Mouse (Mus musculus) hindbrain, postnatal 0 days (tissue): ENCODE measurements at regions not wholly inside any gene's neighbourhood (a gene's known extent, or its start where the extent isn't known, plus 50 kb on each side); places are given as distances from the start of the nearest gene placed in this dataset.

Experiments used
- ATAC-seq: fragments of 200-750 bp; cut with Nextera tagmentation; 2 replicates; pipeline ENCODE4 v1.8.0; 2017; ENCODE audit warnings: mild to moderate bottlenecking, moderate TSS enrichment, moderate library complexity
- DNase-seq: peaks from one replicate; pipeline ENCODE4 v3.0.0-alpha.2; 2015; ENCODE audit warnings: low spot score
- H3K27ac ChIP-seq: fragments of 300-500 bp; sonication (generic); 2 replicates; pipeline ENCODE4 v1.5.1; 2014; ENCODE audit warnings: mild to moderate bottlenecking
- H3K27me3 ChIP-seq: fragments of 300-500 bp; sonication (generic); 2 replicates; pipeline ENCODE4 v1.6.1; 2014; ENCODE audit warnings: low read length, mixed read lengths; ENCODE audit not compliant: insufficient read depth
- H3K36me3 ChIP-seq: fragments of 300-500 bp; sonication (generic); 2 replicates; pipeline ENCODE4 v1.6.1; 2014; ENCODE audit warnings: low read length, mixed read lengths; ENCODE audit not compliant: insufficient read depth
- H3K4me1 ChIP-seq: fragments of 300-500 bp; sonication (generic); 2 replicates; pipeline ENCODE4 v1.6.1; 2014; ENCODE audit warnings: antibody characterized with exemption, low read length, mixed read lengths; ENCODE audit not compliant: insufficient read depth
- H3K4me2 ChIP-seq: fragments of 300-500 bp; sonication (generic); 2 replicates; pipeline ENCODE4 v1.6.1; 2014; ENCODE audit warnings: low read depth, mild to moderate bottlenecking, low read length, moderate library complexity, mixed read lengths
- H3K4me3 ChIP-seq: fragments of 300-500 bp; sonication (generic); 2 replicates; pipeline ENCODE4 v1.5.1; 2014; ENCODE audit warnings: low read length
- H3K9ac ChIP-seq: fragments of 300-500 bp; sonication (generic); replicated peaks from 2 replicates; pipeline ENCODE4 v1.6.1; 2014; ENCODE audit warnings: mild to moderate bottlenecking, low read length, moderate library complexity, mixed read lengths
- H3K9me3 ChIP-seq: fragments of 300-500 bp; sonication (generic); 2 replicates; pipeline ENCODE4 v1.6.1; 2016; ENCODE audit warnings: low read length, mixed read lengths
- CTCF ChIP-seq: IDR thresholded peaks from 2 replicates; pipeline ENCODE4 v1.5.1; 2016; ENCODE audit warnings: antibody characterized with exemption, control low read depth, low read depth
- WGBS: fragments of 180-500 bp; shearing (Covaris S2); extraction: QIAGEN DNeasy Blood & Tissue Kit; methylation state at CpG from one replicate; pipeline ENCODE4 v1.1.7; 2014; 5-methylcytosine and 5-hydroxymethylcytosine counted together

DNA sequence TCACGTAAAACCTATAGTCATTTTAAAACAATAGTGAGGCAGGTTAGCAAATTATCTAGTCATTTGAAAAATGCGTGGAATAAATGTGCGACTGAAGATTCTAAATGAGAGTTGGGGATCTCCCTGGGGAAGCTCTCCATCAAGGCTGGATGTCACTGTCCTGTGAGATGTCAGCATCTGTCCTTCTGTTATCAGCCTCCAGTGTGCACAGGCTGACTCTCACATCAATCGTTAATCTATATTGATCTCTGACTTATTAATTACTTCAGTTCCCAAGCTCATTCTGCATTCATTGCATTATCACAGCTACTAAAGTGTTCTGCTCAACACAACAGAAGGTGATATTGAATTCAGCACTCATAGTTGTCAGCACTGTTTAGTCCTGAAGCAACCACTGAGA lies 574.1 kb upstream of the Stxbp6 start:
- H3K9me3 ChIP-seq: no peaks in the 10 kb centered on the region
- no peak for DNase-seq
- no peak for ATAC-seq
- 74% methylated on average over 4 of the region's 4 CpGs for WGBS
- H3K27me3 ChIP-seq: no peaks in the 10 kb centered on the region
- H3K4me2 ChIP-seq: no peak overlapping the region
- no peaks in the 10 kb centered on the region for H3K36me3 ChIP-seq
- TF ChIP-seq CTCF: no peak
- no peak overlapping the region for H3K9ac ChIP-seq
- no peaks in the 10 kb centered on the region for H3K4me1 ChIP-seq
- no peak overlapping the region for H3K4me3 ChIP-seq
- no peak overlapping the region for H3K27ac ChIP-seq

DNA sequence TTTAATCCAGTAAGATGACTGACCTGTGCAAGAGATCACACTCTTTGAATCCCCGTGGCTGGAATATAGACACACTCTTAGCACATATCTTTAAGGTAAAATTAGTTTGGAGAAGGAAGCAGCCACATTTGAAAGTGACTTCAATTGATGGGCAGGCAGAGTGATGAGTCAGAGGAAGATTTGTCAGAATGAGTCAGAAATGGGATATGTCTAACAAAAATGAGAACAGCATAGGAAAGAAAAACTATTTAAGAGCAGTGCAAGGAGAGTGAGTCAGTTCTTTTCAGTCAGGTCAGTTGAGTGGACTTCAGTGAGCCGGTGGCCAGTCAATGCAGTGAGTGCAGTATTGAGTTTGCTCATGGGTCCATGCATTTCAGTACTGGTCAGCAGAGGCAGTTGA lies 569.7 kb upstream of the Stxbp6 start:
- H3K36me3 ChIP-seq: no peaks in the 10 kb centered on the region
- 89% methylated on average over 2 of the region's 2 CpGs for WGBS
- no peak for TF ChIP-seq CTCF

DNA sequence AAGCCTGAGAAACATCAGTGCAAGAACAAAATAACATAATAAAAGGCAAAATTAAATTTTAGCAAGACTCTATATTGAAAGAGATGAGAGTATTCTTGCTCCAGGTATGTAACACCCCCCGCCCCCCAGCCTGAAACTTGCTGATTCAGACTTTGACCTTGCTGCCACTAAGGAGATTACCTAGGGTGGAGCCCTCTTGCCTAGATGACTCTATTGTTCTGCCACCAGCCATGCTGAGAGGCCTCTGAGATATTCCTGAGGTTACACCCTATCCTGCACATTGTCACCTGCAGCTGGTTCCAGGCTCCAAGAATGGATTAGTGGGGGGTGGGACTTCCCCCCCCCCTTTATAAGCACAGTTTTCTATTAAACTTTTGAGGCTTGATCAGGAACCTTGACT lies 548.3 kb upstream of the Stxbp6 start:
- Histone ChIP-seq H3K27ac (no peak overlapping the region), H3K36me3 (no peaks in the 10 kb centered on the region), H3K27me3 (no peaks in the 10 kb centered on the region), H3K9ac (no peak overlapping the region), H3K4me1 (no peaks in the 10 kb centered on the region), H3K4me3 (no peak overlapping the region), H3K4me2 (no peak overlapping the region), H3K9me3 (no peaks in the 10 kb centered on the region)
- no peak for ATAC-seq
- 86% methylated on average over 1 of the region's 1 CpGs for WGBS
- DNase-seq: no peak
- no peak for TF ChIP-seq CTCF

More for the DNA sequence above, 569.7 kb upstream of the Stxbp6 start:
- no peak overlapping the region for H3K9ac ChIP-seq
- H3K4me2 ChIP-seq: no peak overlapping the region
- H3K27me3 ChIP-seq: no peaks in the 10 kb centered on the region
- DNase-seq (no peak), ATAC-seq (no peak)
- H3K4me3 ChIP-seq: no peak overlapping the region
- no peaks in the 10 kb centered on the region for H3K9me3 ChIP-seq
- H3K4me1 ChIP-seq: no peaks in the 10 kb centered on the region
- no peak overlapping the region for H3K27ac ChIP-seq

DNA sequence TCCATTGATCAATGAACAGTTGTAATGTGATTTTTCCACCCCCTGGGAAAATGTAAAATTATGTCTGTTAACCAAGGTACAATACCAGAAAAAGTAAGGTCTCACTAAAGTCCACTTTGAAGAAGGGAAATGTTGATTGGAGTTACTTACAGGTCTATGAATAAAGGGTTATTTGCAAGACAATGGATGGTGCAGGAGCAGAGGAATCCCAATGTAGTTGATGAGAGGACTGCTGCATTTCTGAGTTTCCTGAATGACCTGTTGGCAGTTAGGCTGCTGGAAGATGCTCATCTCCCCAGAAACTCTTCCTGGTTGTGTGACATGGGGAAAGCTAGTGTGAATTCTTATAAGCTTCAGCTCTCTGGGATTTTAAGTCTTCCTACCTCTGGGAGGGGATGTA lies 545.5 kb upstream of the Stxbp6 start:
- H3K27me3 ChIP-seq: no peaks in the 10 kb centered on the region
- no peaks in the 10 kb centered on the region for H3K9me3 ChIP-seq
- DNase-seq (no peak), ATAC-seq (no peak)
- no peak overlapping the region for H3K9ac ChIP-seq
- H3K4me3 ChIP-seq: no peak overlapping the region
- no peak overlapping the region for H3K27ac ChIP-seq
- TF ChIP-seq CTCF: no peak
- no peaks in the 10 kb centered on the region for H3K36me3 ChIP-seq
- H3K4me1 ChIP-seq: no peaks in the 10 kb centered on the region
- no peak overlapping the region for H3K4me2 ChIP-seq

DNA sequence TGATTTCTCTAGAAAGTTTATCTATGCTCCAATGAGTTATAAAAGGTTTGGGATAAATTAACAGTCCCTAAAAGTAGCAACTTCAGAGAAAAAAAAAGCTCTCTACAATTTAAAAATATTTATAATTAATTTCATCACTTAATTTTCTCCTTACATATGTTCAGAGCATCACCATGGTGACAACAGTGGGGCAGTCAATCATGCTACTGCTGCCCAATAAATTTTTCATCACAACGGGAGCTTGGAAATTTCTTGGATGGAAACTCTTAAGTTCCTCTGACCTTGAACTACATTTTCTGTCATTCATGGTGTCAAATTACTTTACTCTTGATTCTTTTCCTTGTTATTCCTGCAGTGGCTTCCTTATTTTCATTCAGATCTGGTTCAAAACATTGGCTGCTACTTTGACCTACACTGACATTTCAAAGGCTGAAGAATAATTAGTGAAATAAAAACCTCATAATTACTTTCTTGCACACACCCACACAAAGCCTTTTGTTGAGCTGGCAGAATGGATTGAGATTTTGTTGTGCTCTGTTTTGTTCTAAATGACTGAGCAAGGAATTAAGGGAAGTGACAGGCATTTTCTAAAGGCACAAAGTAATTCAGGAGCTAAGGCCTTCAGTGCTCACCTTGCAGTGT lies 540.1 kb upstream of the Stxbp6 start:
- 13% methylated on average over 1 of the region's 1 CpGs for WGBS

DNA sequence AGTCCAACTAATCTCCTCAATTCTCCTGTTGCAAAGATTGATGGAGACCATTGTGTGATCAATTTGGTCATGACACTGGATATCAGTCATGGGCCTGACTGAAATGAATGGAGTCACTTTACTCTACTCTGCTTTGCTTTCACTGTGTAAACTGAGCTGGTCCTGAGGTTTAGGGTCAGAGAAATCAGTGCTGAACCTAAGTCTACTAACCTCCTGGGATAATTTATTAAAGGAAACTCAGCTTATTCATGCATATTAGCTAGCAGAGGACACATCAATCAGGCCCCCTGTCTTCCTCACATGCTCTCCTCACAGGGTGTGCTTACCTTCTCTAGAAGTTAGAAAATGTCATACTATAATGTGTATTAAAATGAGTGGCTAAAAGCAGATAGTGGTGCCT lies 539.6 kb upstream of the Stxbp6 start:
- no peak for ATAC-seq
- no peak overlapping the region for H3K9ac ChIP-seq
- no peaks in the 10 kb centered on the region for H3K36me3 ChIP-seq
- H3K4me2 ChIP-seq: no peak overlapping the region
- H3K27ac ChIP-seq: no peak overlapping the region
- H3K4me1 ChIP-seq: no peaks in the 10 kb centered on the region
- no peak for DNase-seq
- H3K4me3 ChIP-seq: no peak overlapping the region
- no peaks in the 10 kb centered on the region for H3K27me3 ChIP-seq
- H3K9me3 ChIP-seq: no peaks in the 10 kb centered on the region
- TF ChIP-seq CTCF: no peak

More for the DNA sequence above, 540.1 kb upstream of the Stxbp6 start:
- H3K9me3 ChIP-seq: no peaks in the 10 kb centered on the region
- DNase-seq (peak; percentile 3), ATAC-seq (0 out of 2 replicates have a peak, but pooled peaks have one; percentile 32)
- H3K4me2 ChIP-seq: no peak overlapping the region
- H3K27ac ChIP-seq: no peak overlapping the region
- no peak overlapping the region for H3K4me3 ChIP-seq
- no peaks in the 10 kb centered on the region for H3K36me3 ChIP-seq
- no peaks in the 10 kb centered on the region for H3K4me1 ChIP-seq
- H3K27me3 ChIP-seq: no peaks in the 10 kb centered on the region
- TF ChIP-seq CTCF: no peak
- H3K9ac ChIP-seq: no peak overlapping the region

DNA sequence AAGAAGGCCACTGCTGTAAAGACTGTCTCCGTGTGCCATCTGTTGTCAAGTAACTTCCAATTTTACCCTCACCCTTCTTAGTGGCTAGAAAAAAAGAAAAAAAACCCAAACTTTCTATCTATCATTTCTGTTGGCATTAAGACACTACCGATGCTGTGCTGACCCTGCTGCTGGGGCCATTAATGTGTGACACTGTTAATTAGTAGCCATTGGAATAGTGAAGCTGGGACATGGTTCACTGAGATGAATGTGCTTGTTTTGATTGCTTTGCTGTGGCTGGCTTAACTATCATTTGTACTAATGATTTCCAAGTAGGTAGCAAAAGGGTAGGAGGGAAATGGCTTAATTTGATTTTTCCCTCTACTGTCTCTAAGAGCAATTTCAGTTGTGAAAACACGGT lies 524.9 kb upstream of the Stxbp6 start:
- H3K4me1 ChIP-seq: no peaks in the 10 kb centered on the region
- no peaks in the 10 kb centered on the region for H3K27me3 ChIP-seq
- H3K9ac ChIP-seq: no peak overlapping the region
- ATAC-seq (no peak), DNase-seq (no peak)
- H3K4me3 ChIP-seq: no peak overlapping the region
- H3K4me2 ChIP-seq: no peak overlapping the region
- WGBS: 63% methylated on average over 3 of the region's 3 CpGs
- no peaks in the 10 kb centered on the region for H3K36me3 ChIP-seq
- no peak for TF ChIP-seq CTCF
- H3K9me3 ChIP-seq: no peaks in the 10 kb centered on the region
- H3K27ac ChIP-seq: no peak overlapping the region
